11 mouse cellular contexts compared by ENCODE assay signal in genomic region chr16:32866713-32867112, GRCm38 (mm10). TPM values are rescaled to one million over a fixed set of nuclear protein-coding genes. Genes with fewer than 3 reads are reported as not detected.
DNase-seq lines count a peak whose midpoint lies in the region; ATAC-seq and TF ChIP-seq lines count a peak whose summit lies in the region.
"Had no signal": no experiment of that assay in that cellular context is flagged by ENCODE, and none has a peak within 500 bp of the region (broad histone marks: within the 10 kb centered on the region; RNA-seq: fewer than 3 reads in every experiment).

No protein-coding gene starts in this region.

- H3K4me3 ChIP-seq in heart, postnatal 0 days (ENCODE audit: low read depth, low read length): peak overlapping the region; percentile 88
- no peak overlapping the region for H3K4me3 ChIP-seq in heart, adult 2 months
- H3K4me3 ChIP-seq in MEL (ENCODE audit: control insufficient read depth in 1 of 2, insufficient read depth in 1 of 2, low read depth in 2 of 2, low read length in 2 of 2) (no peak overlapping the region; a peak in 1 of 4 replicates), macrophage (ENCODE audit: inconsistent target) (peak overlapping the region; percentile 62)
- 0 out of 2 replicates have a peak overlapping the region, but pooled peaks have one; percentile 75 for H3K4me3 ChIP-seq in forebrain, embryonic 13.5 days

- no peaks in the 10 kb centered on the region for H3K27me3 ChIP-seq in heart, postnatal 0 days (ENCODE audit: control insufficient read depth, insufficient read depth, low read length)
- H3K27me3 ChIP-seq in heart, adult 2 months (ENCODE audit: control insufficient read depth, insufficient read depth, low read length): no peaks in the 10 kb centered on the region
- no peaks in the 10 kb centered on the region for H3K27me3 ChIP-seq in MEL (ENCODE audit: control insufficient read depth in 1 of 2, insufficient read depth in 2 of 2, low read length in 2 of 2)
- H3K27me3 ChIP-seq in forebrain, embryonic 13.5 days: no peaks in the 10 kb centered on the region

- TF ChIP-seq EP300 in heart, postnatal 0 days (IDR thresholded peaks at IDR 0.05; ENCODE audit: low read depth): no peak
- no peak for TF ChIP-seq EP300 in heart, adult 2 months (IDR thresholded peaks at IDR 0.05; ENCODE audit: insufficient read depth, low read depth, low read length)
- TF ChIP-seq EP300 in MEL (IDR thresholded peaks at IDR 0.05; ENCODE audit: low read depth in 1 of 2, low read length in 2 of 2): no peak

- intact Hi-C loops in heart, adult 2 months (cut with DNase I): no loop called here

- peaks cover 7% of the 10 kb centered on the region for H3K79me2 ChIP-seq in heart, adult 2 months (replicated peaks; ENCODE audit: control insufficient read depth, insufficient read depth, low read length)
- no peaks in the 10 kb centered on the region; the same call in 1 of the 2 replicates for H3K79me2 ChIP-seq in MEL (ENCODE audit: control insufficient read depth, insufficient read depth, low read length, poor library complexity)
- H3K79me2 ChIP-seq in macrophage (ENCODE audit: inconsistent target): peaks cover 66% of the 10 kb centered on the region

- no peaks in the 10 kb centered on the region for H3K9me3 ChIP-seq in heart, postnatal 0 days (replicated peaks; ENCODE audit: control insufficient read depth, low read length)
- no peaks in the 10 kb centered on the region for H3K9me3 ChIP-seq in MEL (replicated peaks; ENCODE audit: insufficient read depth, low read length)
- no peaks in the 10 kb centered on the region for H3K9me3 ChIP-seq in forebrain, embryonic 13.5 days (replicated peaks)

- 74% methylated on average over 5 of the region's 5 CpGs for WGBS in heart, postnatal 0 days
- WGBS in heart, adult 2 months: 78% methylated on average over 5 of the region's 5 CpGs
- WGBS in forebrain, embryonic 13.5 days: 89% methylated on average over 5 of the region's 5 CpGs
- WGBS in macrophage (ENCODE audit: missing documents): 29% methylated on average over 5 of the region's 5 CpGs

- peak overlapping the region; percentile 83 for H3K4me2 ChIP-seq in heart, postnatal 0 days (ENCODE audit: low read depth, low read length)
- peak overlapping the region; percentile 87 for H3K4me2 ChIP-seq in forebrain, embryonic 13.5 days

- no peak for ATAC-seq in heart, postnatal 0 days (ENCODE audit: insufficient read depth, low read depth)
- ATAC-seq in forebrain, embryonic 13.5 days: no peak

- no peak for TF ChIP-seq RAD21 in MEL (IDR thresholded peaks at IDR 0.05; ENCODE audit: low read depth, low read length)

- TF ChIP-seq POLR2A in heart, adult 2 months (IDR thresholded peaks at IDR 0.05; ENCODE audit: insufficient read depth, low read depth, low read length): no peak
- no peak for TF ChIP-seq POLR2A in MEL (IDR thresholded peaks at IDR 0.05; ENCODE audit: control insufficient read depth in 1 of 2, insufficient read depth in 1 of 2, low read depth in 1 of 2, low read length in 2 of 2, poor library complexity in 1 of 2)

- no peak for DNase-seq in heart, postnatal 0 days (ENCODE audit: low spot score)
- no peak for DNase-seq in heart, adult 2 months
- peak; percentile 14 for DNase-seq in MEL (ENCODE audit: low read depth, low spot score)
- no peak for DNase-seq in cerebellum, adult 9-11 months
- no peak for DNase-seq in adrenal gland, adult 2 months
- no peak for DNase-seq in T-cell, adult 2 months (ENCODE audit: low spot score)
- DNase-seq: adrenal gland, postnatal 36 days; heart, postnatal 10 days; layer of hippocampus, postnatal 36 days had no signal

- 0 out of 2 replicates have a peak, but pooled peaks cover 6% of the 10 kb centered on the region for H3K36me3 ChIP-seq in heart, postnatal 0 days (replicated peaks; ENCODE audit: control insufficient read depth, insufficient read depth, low read length)
- peaks cover 10% of the 10 kb centered on the region for H3K36me3 ChIP-seq in heart, adult 2 months (ENCODE audit: control insufficient read depth, insufficient read depth, low read length)
- H3K36me3 ChIP-seq in MEL (ENCODE audit: control insufficient read depth in 1 of 2, insufficient read depth in 2 of 2, low read length in 2 of 2): peaks cover 0 to 2% of the 10 kb centered on the region in 2 experiments; a peak in 2 of 4 replicates
- no peaks in the 10 kb centered on the region for H3K36me3 ChIP-seq in forebrain, embryonic 13.5 days (ENCODE audit: poor library complexity, severe bottlenecking)
- H3K36me3 ChIP-seq in macrophage (ENCODE audit: inconsistent target): no peaks in the 10 kb centered on the region

- H3K9ac ChIP-seq in heart, postnatal 0 days (replicated peaks; ENCODE audit: low read depth, low read length): 0 out of 2 replicates have a peak overlapping the region, but pooled peaks have one; percentile 78
- no peak overlapping the region for H3K9ac ChIP-seq in heart, adult 2 months (ENCODE audit: low read depth, low read length)
- H3K9ac ChIP-seq in MEL (ENCODE audit: control insufficient read depth, low read depth, low read length, poor library complexity, severe bottlenecking): no peak overlapping the region
- H3K9ac ChIP-seq in forebrain, embryonic 13.5 days: no peak overlapping the region

- no peak overlapping the region for H3K27ac ChIP-seq in heart, postnatal 0 days (ENCODE audit: low read depth)
- H3K27ac ChIP-seq in heart, adult 2 months: no peak overlapping the region
- no peak overlapping the region for H3K27ac ChIP-seq in MEL (ENCODE audit: control insufficient read depth, low read depth, low read length)
- no peak overlapping the region for H3K27ac ChIP-seq in forebrain, embryonic 13.5 days
- H3K27ac ChIP-seq in macrophage: peak overlapping the region; percentile 47

- no peak for TF ChIP-seq CTCF in heart, postnatal 0 days (IDR thresholded peaks at IDR 0.05; ENCODE audit: low read depth)
- TF ChIP-seq CTCF in heart, adult 2 months (IDR thresholded peaks at IDR 0.05): no peak
- TF ChIP-seq CTCF in MEL (IDR thresholded peaks at IDR 0.05 in 2 of 3, conservative IDR thresholded peaks at IDR 0.05 in 1 of 3; ENCODE audit: control insufficient read depth in 1 of 3, insufficient read depth in 1 of 3, low read depth in 2 of 3, low read length in 3 of 3, poor library complexity in 1 of 3, severe bottlenecking in 1 of 3): no peak

- H3K4me1 ChIP-seq in heart, postnatal 0 days (ENCODE audit: control insufficient read depth, insufficient read depth): peaks cover 13% of the 10 kb centered on the region
- peaks cover 8% of the 10 kb centered on the region for H3K4me1 ChIP-seq in heart, adult 2 months (ENCODE audit: control insufficient read depth, insufficient read depth, low read length)
- peaks cover 0 to 10% of the 10 kb centered on the region in 2 experiments; a peak in 3 of 4 replicates for H3K4me1 ChIP-seq in MEL (ENCODE audit: control insufficient read depth in 1 of 2, insufficient read depth in 2 of 2, low read length in 2 of 2)
- H3K4me1 ChIP-seq in forebrain, embryonic 13.5 days: peaks cover 20% of the 10 kb centered on the region

RNA-seq across cellular contexts. Expression of gene Fyttd1, which starts 10.6 kb away (rescaled TPM):
- total RNA-seq in heart, postnatal 0 days (2014; rRNA removed; ENCODE audit: low replicate concordance): 60.7 and 75.8 TPM in 2 replicates
- polyA plus RNA-seq in heart, postnatal 0 days (2015; fragmentation: Nextera tagmentation; extraction: Ambion mirVana): 118 and 120 TPM in 2 replicates
- 100 to 1,000 TPM; 101 to 108 TPM for total RNA-seq in heart, adult 2 months (2021)
- 13.4 and 22.5 TPM in 2 replicates for polyA plus RNA-seq in heart, adult 2 months (2012; rRNA removed)
- total RNA-seq in MEL (2012; rRNA removed): 74.8 and 76.0 TPM in 2 replicates
- polyA plus RNA-seq in MEL (2012; ENCODE audit: insufficient read depth in 1 of 2, insufficient read length in 2 of 2, low read depth in 1 of 2, low replicate concordance in 2 of 2, missing spikeins in 1 of 2) (10 to 100 TPM in 1 of 2 experiments, not detected in 1; 44.3 TPM), macrophage (2018) (25.9 to 31.3 TPM (median 28.1 TPM) in 3 replicates)
- polyA plus RNA-seq in forebrain, embryonic 13.5 days (2015; fragmentation: Nextera tagmentation; extraction: Ambion mirVana): 103 and 119 TPM in 2 replicates
- 100 to 1,000 TPM in 3 of 26 experiments, 10 to 100 TPM in 23; 27.1 to 130 (median 68.4) TPM for total RNA-seq in macrophage (2018; cell fraction: chromatin; rRNA removed)
- total RNA-seq in macrophage (2018; cell fraction: cytosol; rRNA removed): 10 to 100 TPM; 19.7 to 50.0 (median 25.7) TPM
- 10 to 100 TPM; 18.1 to 97.0 (median 42.0) TPM for total RNA-seq in macrophage (2018; cell fraction: nucleus; rRNA removed)
- 100 to 1,000 TPM; 102 to 133 TPM for total RNA-seq in adrenal gland, adult 2 months (2021)
- polyA plus RNA-seq in adrenal gland, adult 2 months (2012; rRNA removed): 2.7 and 2.9 TPM in 2 replicates

RNA-seq across cellular contexts. Expression of gene Rubcn, which starts 10.9 kb away (rescaled TPM):
- 53.5 and 66.7 TPM in 2 replicates for total RNA-seq in heart, postnatal 0 days (2014; rRNA removed; ENCODE audit: low replicate concordance)
- 12.5 and 14.7 TPM in 2 replicates for polyA plus RNA-seq in heart, postnatal 0 days (2015; fragmentation: Nextera tagmentation; extraction: Ambion mirVana)
- total RNA-seq in heart, adult 2 months (2021): 10 to 100 TPM; 27.6 to 30.0 TPM
- 44.1 and 59.3 TPM in 2 replicates for polyA plus RNA-seq in heart, adult 2 months (2012; rRNA removed)
- total RNA-seq in MEL (2012; rRNA removed): 10.2 and 10.7 TPM in 2 replicates
- polyA plus RNA-seq in MEL (2012; ENCODE audit: insufficient read depth in 1 of 2, insufficient read length in 2 of 2, low read depth in 1 of 2, low replicate concordance in 2 of 2, missing spikeins in 1 of 2) (10 to 100 TPM in 1 of 2 experiments, not detected in 1; 14.6 TPM), macrophage (2018) (18.4 to 30.2 TPM (median 22.9 TPM) in 3 replicates)
- 22.3 and 25.0 TPM in 2 replicates for polyA plus RNA-seq in forebrain, embryonic 13.5 days (2015; fragmentation: Nextera tagmentation; extraction: Ambion mirVana)
- 10 to 100 TPM in 24 of 26 experiments, 1 to 10 TPM in 2; 7.0 to 97.8 (median 46.3) TPM for total RNA-seq in macrophage (2018; cell fraction: chromatin; rRNA removed)
- total RNA-seq in macrophage (2018; cell fraction: cytosol; rRNA removed): 10 to 100 TPM; 14.3 to 42.4 (median 30.2) TPM
- 10 to 100 TPM; 13.2 to 63.0 (median 33.8) TPM for total RNA-seq in macrophage (2018; cell fraction: nucleus; rRNA removed)
- total RNA-seq in adrenal gland, adult 2 months (2021): 10 to 100 TPM; 23.7 to 32.4 TPM
- polyA plus RNA-seq in adrenal gland, adult 2 months (2012; rRNA removed): 31.1 TPM in 2 replicates

RNA-seq across cellular contexts. Expression of gene Lrch3, which starts 47.2 kb away (rescaled TPM):
- 22.8 and 48.9 TPM in 2 replicates for total RNA-seq in heart, postnatal 0 days (2014; rRNA removed; ENCODE audit: low replicate concordance)
- polyA plus RNA-seq in heart, postnatal 0 days (2015; fragmentation: Nextera tagmentation; extraction: Ambion mirVana): 11.2 and 14.0 TPM in 2 replicates
- 10 to 100 TPM; 20.3 to 22.6 TPM for total RNA-seq in heart, adult 2 months (2021)
- polyA plus RNA-seq in heart, adult 2 months (2012; rRNA removed): 13.8 and 25.5 TPM in 2 replicates
- 8.6 and 9.5 TPM in 2 replicates for total RNA-seq in MEL (2012; rRNA removed)
- polyA plus RNA-seq in MEL (2012; ENCODE audit: insufficient read depth in 1 of 2, insufficient read length in 2 of 2, low read depth in 1 of 2, low replicate concordance in 2 of 2, missing spikeins in 1 of 2) (10 to 100 TPM in 1 of 2 experiments, not detected in 1; 17.0 TPM), macrophage (2018) (24.7 to 33.3 TPM (median 25.8 TPM) in 3 replicates)
- 36.7 and 39.9 TPM in 2 replicates for polyA plus RNA-seq in forebrain, embryonic 13.5 days (2015; fragmentation: Nextera tagmentation; extraction: Ambion mirVana)
- total RNA-seq in macrophage (2018; cell fraction: chromatin; rRNA removed): 100 to 1,000 TPM; 113 to 168 (median 140) TPM
- total RNA-seq in macrophage (2018; cell fraction: cytosol; rRNA removed): 10 to 100 TPM; 29.2 to 49.2 (median 39.1) TPM
- 100 to 1,000 TPM in 11 of 26 experiments, 10 to 100 TPM in 15; 70.2 to 163 (median 92.7) TPM for total RNA-seq in macrophage (2018; cell fraction: nucleus; rRNA removed)
- total RNA-seq in adrenal gland, adult 2 months (2021): 10 to 100 TPM; 31.3 to 37.6 TPM
- polyA plus RNA-seq in adrenal gland, adult 2 months (2012; rRNA removed): 14.9 and 17.8 TPM in 2 replicates

RNA-seq across cellular contexts. Expression of gene Smbd1, which starts 56.4 kb away (rescaled TPM):
- total RNA-seq in heart, postnatal 0 days (2014; rRNA removed; ENCODE audit: low replicate concordance): not detected in 2 replicates
- not detected in 2 replicates for polyA plus RNA-seq in heart, postnatal 0 days (2015; fragmentation: Nextera tagmentation; extraction: Ambion mirVana)
- not detected for total RNA-seq in heart, adult 2 months (2021)
- not detected in 2 replicates for polyA plus RNA-seq in heart, adult 2 months (2012; rRNA removed)
- not detected in 2 replicates for total RNA-seq in MEL (2012; rRNA removed)
- polyA plus RNA-seq in MEL (2012; ENCODE audit: insufficient read depth in 1 of 2, insufficient read length in 2 of 2, low read depth in 1 of 2, low replicate concordance in 2 of 2, missing spikeins in 1 of 2) (not detected), macrophage (2018) (not detected in 3 replicates)
- not detected in 2 replicates for polyA plus RNA-seq in forebrain, embryonic 13.5 days (2015; fragmentation: Nextera tagmentation; extraction: Ambion mirVana)
- total RNA-seq in macrophage (2018; cell fraction: chromatin; rRNA removed): not detected
- total RNA-seq in macrophage (2018; cell fraction: cytosol; rRNA removed): not detected
- total RNA-seq in macrophage (2018; cell fraction: nucleus; rRNA removed): not detected
- not detected for total RNA-seq in adrenal gland, adult 2 months (2021)
- polyA plus RNA-seq in adrenal gland, adult 2 months (2012; rRNA removed): not detected in 2 replicates
- total RNA-seq: adrenal gland, postnatal 36 days; heart, postnatal 10 days; layer of hippocampus, postnatal 36 days had no signal

Comparison
In these comparisons a context has a peak if more than half of its experiments do, and no peak if none do; other contexts are left out.
1. H3K4me3 ChIP-seq: peak in heart, postnatal 0 days (single experiment), forebrain, embryonic 13.5 days (single experiment) and macrophage (single experiment); none in heart, adult 2 months (single experiment) and MEL (0 of 2).